25 mouse cellular contexts compared by ENCODE assay signal in genomic region chr2:20560581-20560980, GRCm38 (mm10).
DNase-seq lines count a peak whose midpoint lies in the region; ATAC-seq and TF ChIP-seq lines count a peak whose summit lies in the region.
"Had no signal": no experiment of that assay in that cellular context is flagged by ENCODE, and none has a peak within 500 bp of the region (broad histone marks: within the 10 kb centered on the region; RNA-seq: fewer than 3 reads in every experiment).

No protein-coding gene starts in this region.

- no peak for TF ChIP-seq EP300 in stomach, postnatal 0 days (optimal IDR thresholded peaks at IDR 0.05)

- H3K27ac ChIP-seq in limb, embryonic 15.5 days: peak overlapping the region; percentile 18; the same call in 1 of the 2 replicates
- H3K27ac ChIP-seq in limb, embryonic 10.5 days: no peak overlapping the region
- peak overlapping the region; percentile 56 for H3K27ac ChIP-seq in stomach, postnatal 0 days (replicated peaks)
- H3K27ac ChIP-seq: forebrain, embryonic 10.5 days; forebrain, embryonic 12.5 days had no signal

- no peaks in the 10 kb centered on the region for H3K27me3 ChIP-seq in limb, embryonic 15.5 days
- H3K27me3 ChIP-seq in limb, embryonic 10.5 days (ENCODE audit: low read depth, poor library complexity, severe bottlenecking): no peaks in the 10 kb centered on the region
- no peaks in the 10 kb centered on the region for H3K27me3 ChIP-seq in stomach, postnatal 0 days (ENCODE audit: control insufficient read depth, insufficient read depth, low read length)
- H3K27me3 ChIP-seq: embryonic facial prominence, embryonic 13.5 days; embryonic facial prominence, embryonic 15.5 days; forebrain, embryonic 12.5 days had no signal

- H3K4me1 ChIP-seq in limb, embryonic 15.5 days: peaks cover 9% of the 10 kb centered on the region
- peaks cover 14% of the 10 kb centered on the region for H3K4me1 ChIP-seq in limb, embryonic 10.5 days
- H3K4me1 ChIP-seq in stomach, postnatal 0 days (replicated peaks; ENCODE audit: control insufficient read depth, insufficient read depth): 0 out of 2 replicates have a peak, but pooled peaks cover 4% of the 10 kb centered on the region

- H3K36me3 ChIP-seq in limb, embryonic 15.5 days: no peaks in the 10 kb centered on the region
- no peaks in the 10 kb centered on the region for H3K36me3 ChIP-seq in limb, embryonic 10.5 days
- H3K36me3 ChIP-seq in stomach, postnatal 0 days (ENCODE audit: control insufficient read depth, insufficient read depth, low read length): no peaks in the 10 kb centered on the region
- H3K36me3 ChIP-seq: embryonic facial prominence, embryonic 13.5 days; embryonic facial prominence, embryonic 15.5 days; forebrain, embryonic 10.5 days; forebrain, embryonic 12.5 days had no signal

- no peak for TF ChIP-seq CTCF in stomach, postnatal 0 days (IDR thresholded peaks at IDR 0.05; ENCODE audit: low read depth)

- 78% methylated on average over 9 of the region's 9 CpGs for WGBS in limb, embryonic 15.5 days
- WGBS in limb, embryonic 10.5 days: 91% methylated on average over 9 of the region's 9 CpGs
- WGBS in stomach, postnatal 0 days: 83% methylated on average over 9 of the region's 9 CpGs

- no peaks in the 10 kb centered on the region for H3K9me3 ChIP-seq in limb, embryonic 15.5 days
- H3K9me3 ChIP-seq in limb, embryonic 10.5 days (replicated peaks): no peaks in the 10 kb centered on the region
- no peaks in the 10 kb centered on the region for H3K9me3 ChIP-seq in stomach, postnatal 0 days (ENCODE audit: control insufficient read depth, low read length)
- H3K9me3 ChIP-seq: embryonic facial prominence, embryonic 13.5 days; embryonic facial prominence, embryonic 15.5 days; forebrain, embryonic 10.5 days; forebrain, embryonic 12.5 days had no signal

- ATAC-seq in limb, embryonic 15.5 days (ENCODE audit: insufficient number of reproducible peaks, low FRiP score, low TSS enrichment, low read depth): no peak
- ATAC-seq in stomach, postnatal 0 days (ENCODE audit: low FRiP score, low TSS enrichment): no peak
- ATAC-seq: CD4-positive, CD25-positive, alpha-beta regulatory T cell, adult 4 months; forebrain, embryonic 14.5 days; forebrain, embryonic 16.5 days had no signal

- intact Hi-C loops in heart, postnatal 10 days (cut with DNase I): no loop called here

- H3K4me3 ChIP-seq in limb, embryonic 15.5 days: no peak overlapping the region
- H3K4me3 ChIP-seq in limb, embryonic 10.5 days: no peak overlapping the region
- no peak overlapping the region for H3K4me3 ChIP-seq in stomach, postnatal 0 days (ENCODE audit: low read depth, low read length)
- H3K4me3 ChIP-seq: embryonic facial prominence, embryonic 13.5 days; embryonic facial prominence, embryonic 15.5 days; erythroblast, embryonic 14.5 days; forebrain, embryonic 10.5 days; forebrain, embryonic 12.5 days had no signal

- peak; percentile 59 for DNase-seq in heart, adult 11 months
- DNase-seq in heart, postnatal 10 days: no peak
- DNase-seq in limb, embryonic 10.5 days (ENCODE audit: low spot score): no peak
- no peak for DNase-seq in stomach, postnatal 0 days (ENCODE audit: low spot score)
- DNase-seq in left cerebral cortex, adult 11 months (ENCODE audit: low spot score): no peak
- DNase-seq: adrenal gland, adult 2 months; adrenal gland, postnatal 10 days; adrenal gland, postnatal 25 days; B cell, adult 2 months; cerebellum, adult 11 months; cerebellum, adult 18-20 months; cerebellum, adult 8-10 months; cerebellum, adult 9-11 months; cerebellum, postnatal 14 days; cerebellum, postnatal 36 days; embryo, embryonic 11 days had no signal

- H3K4me2 ChIP-seq in limb, embryonic 15.5 days: no peak overlapping the region
- no peak overlapping the region for H3K4me2 ChIP-seq in stomach, postnatal 0 days (replicated peaks; ENCODE audit: low read depth)
- H3K4me2 ChIP-seq: embryonic facial prominence, embryonic 13.5 days; embryonic facial prominence, embryonic 15.5 days; forebrain, embryonic 12.5 days had no signal

- H3K9ac ChIP-seq in limb, embryonic 15.5 days: no peak overlapping the region
- H3K9ac ChIP-seq in stomach, postnatal 0 days (ENCODE audit: low read length): no peak overlapping the region
- H3K9ac ChIP-seq: embryonic facial prominence, embryonic 13.5 days; embryonic facial prominence, embryonic 15.5 days; forebrain, embryonic 12.5 days had no signal
